Mouse (Mus musculus) hindbrain, embryonic 11.5 days (tissue): Measurements from ENCODE around the gene Brap. TPM values are rescaled to one million over a fixed set of nuclear protein-coding genes. Genes with fewer than 3 reads are reported as not detected.

Source experiments
- ATAC-seq: fragments of 200-750 bp; cut with Nextera tagmentation; 2 replicates; pipeline ENCODE4 v1.8.0; 2017; ENCODE audit warnings: mild to moderate bottlenecking, moderate TSS enrichment, moderate library complexity; ENCODE audit not compliant: low FRiP score
- DNase-seq: peaks from one replicate; pipeline ENCODE4 v3.0.0-alpha.2; 2015; ENCODE audit warnings: low spot score
- H3K27ac ChIP-seq: fragments of 300-500 bp; sonication (generic); 2 replicates; pipeline ENCODE4 v1.5.1; 2014; ENCODE audit warnings: mild to moderate bottlenecking, low read depth, low read length
- H3K27me3 ChIP-seq: fragments of 300-500 bp; sonication (generic); 2 replicates; pipeline ENCODE4 v1.6.1; 2014; ENCODE audit warnings: mild to moderate bottlenecking, low read length, moderate library complexity, mixed read lengths; ENCODE audit not compliant: control insufficient read depth, insufficient read depth
- H3K36me3 ChIP-seq: fragments of 300-500 bp; sonication (generic); 2 replicates; pipeline ENCODE4 v1.6.1; 2014; ENCODE audit warnings: mild to moderate bottlenecking, low read length, moderate library complexity, mixed read lengths; ENCODE audit not compliant: control insufficient read depth, insufficient read depth
- H3K4me1 ChIP-seq: fragments of 300-500 bp; sonication (generic); replicated peaks from 2 replicates; pipeline ENCODE4 v1.6.1; 2014; ENCODE audit warnings: low read length, mixed read lengths; ENCODE audit not compliant: control insufficient read depth, insufficient read depth
- H3K4me2 ChIP-seq: fragments of 300-500 bp; sonication (generic); replicated peaks from 2 replicates; pipeline ENCODE4 v1.6.1; 2014; ENCODE audit warnings: mild to moderate bottlenecking, low read depth, low read length
- H3K4me3 ChIP-seq: fragments of 300-500 bp; sonication (generic); 2 replicates; pipeline ENCODE4 v1.5.1; 2014; ENCODE audit warnings: low read depth, low read length
- H3K9ac ChIP-seq: fragments of 300-500 bp; sonication (generic); 2 replicates; pipeline ENCODE4 v1.6.1; 2014; ENCODE audit warnings: low read depth, low read length
- H3K9me3 ChIP-seq: fragments of 300-500 bp; sonication (generic); 2 replicates; pipeline ENCODE4 v1.6.1; 2016; ENCODE audit warnings: low read length; ENCODE audit not compliant: control insufficient read depth
- WGBS: fragments of 180-500 bp; shearing (Covaris S2); extraction: QIAGEN DNeasy Blood & Tissue Kit; methylation state at CpG from one replicate; pipeline ENCODE4 v1.1.7; 2014; 5-methylcytosine and 5-hydroxymethylcytosine counted together
- polyA plus RNA-seq: library from polyadenylated mRNA; unstranded; fragments of >200 nt; fragmentation: Nextera tagmentation; extraction: Ambion mirVana; gene quantifications from 2 replicates; pipeline ENCODE4 v1.2.1, GENCODE M21; 2014

Gene Brap
- polyA plus RNA-seq, 1 experiment from 2014 or later = 36.8 TPM

DNA sequence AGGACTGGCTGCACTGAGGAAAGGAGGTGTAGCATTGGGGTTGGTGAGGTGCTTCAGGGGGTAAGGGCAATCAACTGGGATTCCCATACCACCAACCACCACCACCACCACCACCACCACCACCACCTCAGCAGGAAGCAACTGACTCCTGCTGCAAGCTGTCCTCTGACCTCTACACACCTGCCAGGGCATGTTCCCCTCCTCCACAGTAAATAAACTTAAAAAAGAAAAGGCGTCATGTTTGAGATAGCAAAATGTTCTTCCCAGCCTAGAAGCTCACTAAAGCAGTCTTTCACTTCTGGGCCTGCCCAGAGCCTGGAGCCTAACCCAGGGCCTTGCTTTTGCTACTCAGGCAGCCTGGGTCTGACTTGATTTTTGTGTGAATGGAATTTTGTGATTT, 54.0 kb downstream of the Brap start:
- H3K27ac ChIP-seq = no peak overlapping the region
- no peaks in the 10 kb centered on the region for H3K27me3 ChIP-seq
- peaks cover 2% of the 10 kb centered on the region; the same call in 1 of the 2 replicates for H3K4me1 ChIP-seq
- DNase-seq (no peak), ATAC-seq (no peak)
- no peaks in the 10 kb centered on the region for H3K36me3 ChIP-seq
- H3K9ac ChIP-seq = no peak overlapping the region
- WGBS = 71% methylated on average over 1 of the region's 1 CpGs
- H3K4me2 ChIP-seq = no peak overlapping the region
- H3K9me3 ChIP-seq = no peaks in the 10 kb centered on the region
- no peak overlapping the region for H3K4me3 ChIP-seq

DNA sequence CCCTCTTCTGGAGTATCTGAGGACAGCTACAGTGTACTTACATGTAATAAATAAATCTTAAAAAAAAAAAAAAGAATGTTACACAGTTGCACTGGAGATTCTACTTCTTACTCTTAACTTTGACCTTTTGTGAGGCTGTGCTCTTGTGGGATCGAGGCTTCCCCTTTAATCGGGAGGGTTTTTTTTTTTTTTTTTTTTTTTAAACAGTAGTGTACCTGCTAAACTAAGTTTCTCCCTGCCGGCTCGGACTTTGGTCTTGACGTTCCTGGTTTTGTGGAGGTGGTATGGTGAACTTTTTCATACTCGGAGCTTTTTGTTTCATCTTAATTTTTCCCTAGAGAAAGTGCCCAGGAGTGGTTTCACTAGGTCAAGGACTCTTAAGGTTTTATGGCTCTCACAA, 54.6 kb downstream of the Brap start:
- H3K4me3 ChIP-seq = no peak overlapping the region
- ATAC-seq = no peak
- no peak for DNase-seq
- H3K36me3 ChIP-seq = no peaks in the 10 kb centered on the region
- H3K27me3 ChIP-seq = no peaks in the 10 kb centered on the region
- no peak overlapping the region for H3K9ac ChIP-seq
- no peak overlapping the region for H3K4me2 ChIP-seq
- no peaks in the 10 kb centered on the region for H3K9me3 ChIP-seq
- H3K27ac ChIP-seq = no peak overlapping the region
- 92% methylated on average over 6 of the region's 6 CpGs for WGBS
- H3K4me1 ChIP-seq = peaks cover 2% of the 10 kb centered on the region; the same call in 1 of the 2 replicates

DNA sequence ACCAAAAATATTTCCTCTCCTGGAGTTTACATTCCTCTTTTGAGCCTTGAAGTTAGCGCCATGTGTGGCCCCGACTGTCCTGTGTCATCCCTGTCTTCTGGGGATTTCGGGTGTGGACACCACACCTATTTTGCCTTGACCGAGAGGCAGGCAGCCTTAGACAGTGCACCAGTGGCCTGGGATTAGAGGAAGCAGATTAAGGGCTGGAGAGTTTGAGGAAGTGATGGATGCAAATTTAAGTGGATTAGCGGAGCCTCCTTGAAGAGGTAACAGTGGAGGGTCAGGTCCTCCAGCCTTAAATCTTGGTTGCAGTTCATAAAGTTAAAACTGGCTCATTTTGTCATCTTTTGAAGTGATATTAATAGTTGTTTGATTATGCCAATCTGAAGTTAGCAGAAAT, 58.1 kb downstream of the Brap start:
- Histone ChIP-seq H3K4me2 (no peak overlapping the region), H3K27ac (no peak overlapping the region), H3K27me3 (no peaks in the 10 kb centered on the region), H3K4me3 (no peak overlapping the region), H3K36me3 (no peaks in the 10 kb centered on the region), H3K9ac (no peak overlapping the region), H3K4me1 (no peaks in the 10 kb centered on the region; the same call in 1 of the 2 replicates), H3K9me3 (no peaks in the 10 kb centered on the region)
- no peak for DNase-seq
- 85% methylated on average over 5 of the region's 5 CpGs for WGBS
- ATAC-seq = no peak

DNA sequence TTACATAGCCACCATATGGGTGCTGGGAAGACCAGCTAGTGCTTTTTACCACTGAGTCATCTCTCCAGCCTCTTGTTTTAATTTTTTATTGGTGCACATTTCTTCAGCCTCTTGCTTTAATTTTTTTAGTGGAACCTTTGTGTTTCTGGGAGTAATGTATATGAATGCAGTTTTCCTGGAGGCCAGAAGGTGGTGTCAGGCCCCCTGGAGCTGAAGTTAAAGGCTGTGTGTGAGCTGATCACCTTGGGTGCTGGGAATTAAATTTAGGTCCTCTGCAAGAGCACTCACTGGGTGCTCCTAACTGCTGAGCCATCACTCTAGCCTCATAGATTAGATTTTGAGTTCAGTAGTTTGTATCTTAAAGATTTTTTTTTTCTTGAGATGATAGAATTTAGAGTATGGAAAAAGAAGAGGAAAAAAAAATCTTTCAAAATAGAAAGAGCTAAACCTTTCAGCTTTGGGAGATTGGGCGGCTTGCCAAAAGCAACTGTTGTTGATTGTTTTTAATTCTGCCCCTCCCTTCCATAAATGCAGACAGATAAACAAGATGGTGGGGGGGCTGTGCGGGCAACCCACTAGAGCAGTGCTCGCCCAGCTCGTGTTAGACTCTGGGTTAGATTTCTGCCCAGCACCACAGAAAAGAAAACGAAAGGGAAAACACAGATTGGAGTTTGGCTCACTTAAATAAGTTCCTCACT, 60.7 kb downstream of the Brap start:
- Histone ChIP-seq H3K27me3 (no peaks in the 10 kb centered on the region), H3K4me1 (no peaks in the 10 kb centered on the region), H3K9me3 (no peaks in the 10 kb centered on the region), H3K27ac (no peak overlapping the region), H3K4me2 (no peak overlapping the region), H3K4me3 (no peak overlapping the region), H3K9ac (no peak overlapping the region), H3K36me3 (no peaks in the 10 kb centered on the region)
- ATAC-seq = no peak
- 94% methylated on average over 5 of the region's 5 CpGs for WGBS
- no peak for DNase-seq

DNA sequence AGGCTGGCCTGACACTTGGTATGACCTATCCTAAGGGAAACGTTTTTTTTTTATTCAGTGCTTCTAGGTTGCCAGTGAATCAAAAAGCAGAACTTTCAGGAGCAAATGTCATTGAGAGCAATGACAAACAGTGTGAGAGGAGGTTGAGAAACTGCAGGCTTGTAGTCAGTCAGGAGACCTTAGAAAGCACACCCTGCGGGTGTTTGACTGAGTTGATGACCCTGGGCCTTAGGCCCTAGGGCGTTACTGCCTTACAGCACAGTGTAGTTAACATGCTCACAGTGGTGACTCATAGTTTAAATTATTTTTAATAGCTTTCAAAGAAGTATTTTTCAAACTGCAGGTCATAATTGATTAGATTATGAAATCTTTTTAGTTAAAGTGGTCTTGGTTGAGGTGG, 61.5 kb downstream of the Brap start:
- no peak overlapping the region for H3K9ac ChIP-seq
- H3K4me1 ChIP-seq = no peaks in the 10 kb centered on the region
- H3K4me2 ChIP-seq = no peak overlapping the region
- H3K27me3 ChIP-seq = no peaks in the 10 kb centered on the region
- DNase-seq (no peak), ATAC-seq (no peak)
- WGBS = 84% methylated on average over 3 of the region's 3 CpGs
- no peaks in the 10 kb centered on the region for H3K36me3 ChIP-seq
- no peak overlapping the region for H3K4me3 ChIP-seq
- H3K27ac ChIP-seq = no peak overlapping the region
- no peaks in the 10 kb centered on the region for H3K9me3 ChIP-seq

DNA sequence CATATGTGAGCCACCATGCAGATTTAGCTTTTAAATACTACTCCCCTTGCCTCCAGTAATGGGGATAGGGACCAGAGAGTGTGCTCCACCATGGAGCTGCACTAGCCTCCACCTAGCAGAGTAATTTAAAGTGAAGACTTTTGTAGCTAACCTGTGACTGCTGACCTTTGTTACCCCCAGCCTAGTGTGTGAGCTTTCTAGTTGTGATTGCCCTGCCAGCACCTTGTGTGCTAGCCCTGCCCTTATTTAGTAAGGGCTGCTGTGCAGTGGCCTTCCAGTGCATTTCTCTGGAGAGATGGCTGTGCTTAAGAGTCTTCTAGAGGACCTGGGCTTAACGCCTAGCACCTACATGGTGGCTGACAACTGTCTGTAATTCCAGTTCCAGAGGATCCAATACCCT, 64.3 kb downstream of the Brap start:
- DNase-seq (no peak), ATAC-seq (no peak)
- 88% methylated on average over 1 of the region's 1 CpGs for WGBS
- H3K4me2 ChIP-seq = no peak overlapping the region
- H3K27ac ChIP-seq = no peak overlapping the region
- H3K9me3 ChIP-seq = no peaks in the 10 kb centered on the region
- no peaks in the 10 kb centered on the region for H3K27me3 ChIP-seq
- H3K4me1 ChIP-seq = no peaks in the 10 kb centered on the region
- H3K36me3 ChIP-seq = no peaks in the 10 kb centered on the region
- no peak overlapping the region for H3K4me3 ChIP-seq
- H3K9ac ChIP-seq = no peak overlapping the region

DNA sequence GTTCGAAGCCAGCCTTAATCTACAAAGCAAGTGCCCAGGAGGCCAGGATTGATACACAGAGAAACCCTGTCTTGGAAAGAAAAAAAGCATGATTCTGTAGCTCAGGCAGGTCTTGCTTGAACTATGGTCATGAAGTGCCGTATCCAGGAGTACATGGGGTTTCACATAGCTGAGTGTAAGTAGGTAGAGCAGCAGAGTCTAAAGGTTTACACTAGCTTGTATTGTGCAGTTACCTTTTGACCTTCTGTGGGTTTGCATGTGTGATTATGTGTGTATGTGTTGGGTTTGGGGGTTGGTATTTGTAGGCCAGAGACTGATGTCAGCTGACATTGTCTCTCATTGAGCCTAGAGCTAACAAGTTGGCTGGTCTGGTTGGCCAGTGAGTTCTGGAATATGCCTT, 69.7 kb downstream of the Brap start:
- DNase-seq (no peak), ATAC-seq (no peak)
- 96% methylated on average over 2 of the region's 2 CpGs for WGBS
- no peak overlapping the region for H3K9ac ChIP-seq
- H3K36me3 ChIP-seq = no peaks in the 10 kb centered on the region
- H3K4me1 ChIP-seq = no peaks in the 10 kb centered on the region
- H3K27me3 ChIP-seq = no peaks in the 10 kb centered on the region
- no peaks in the 10 kb centered on the region for H3K9me3 ChIP-seq
- no peak overlapping the region for H3K4me3 ChIP-seq
- H3K4me2 ChIP-seq = no peak overlapping the region
- no peak overlapping the region for H3K27ac ChIP-seq

DNA sequence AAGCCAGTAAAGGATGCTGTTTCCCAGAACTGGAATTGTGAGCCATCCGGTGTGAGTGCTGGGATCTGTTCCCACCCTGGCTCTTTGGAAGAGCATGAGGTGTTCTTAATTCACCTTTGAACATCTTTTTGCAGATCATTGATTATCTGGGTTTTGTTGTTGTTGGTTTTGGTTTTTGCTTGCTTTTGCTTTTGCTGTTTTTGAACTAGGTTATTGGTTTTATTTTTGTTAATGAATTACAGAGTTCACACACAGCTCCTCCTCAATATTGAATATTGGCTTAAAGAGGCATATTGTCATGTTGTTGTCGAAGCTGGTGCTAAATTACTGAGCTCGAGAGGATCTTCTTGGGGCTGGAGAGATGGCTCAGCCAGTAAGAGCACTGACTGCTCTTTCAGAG, 76.3 kb downstream of the Brap start:
- DNase-seq (no peak), ATAC-seq (no peak)
- Histone ChIP-seq H3K4me3 (no peak overlapping the region), H3K4me1 (no peaks in the 10 kb centered on the region), H3K36me3 (no peaks in the 10 kb centered on the region), H3K9me3 (no peaks in the 10 kb centered on the region), H3K4me2 (no peak overlapping the region), H3K27ac (no peak overlapping the region), H3K9ac (no peak overlapping the region), H3K27me3 (no peaks in the 10 kb centered on the region)
- 95% methylated on average over 3 of the region's 3 CpGs for WGBS
